Mouse (Mus musculus) monocyte, adult 5-6 weeks (primary cell): ENCODE measurements around the gene Tff3. TPM values are rescaled to one million over a fixed set of nuclear protein-coding genes. Genes with fewer than 3 reads are reported as not detected.

ENCODE experiments used
- ATAC-seq: fragments of 153-309, 156-312 bp; replicated peaks from 2 replicates; pipeline ENCODE4 v1.8.0; 2017; ENCODE audit warnings: mild to moderate bottlenecking; ENCODE audit not compliant: low TSS enrichment, insufficient number of reproducible peaks, severe bottlenecking, poor library complexity, low FRiP score
- total RNA-seq: library from RNA; stranded (forward); fragments of 200-1000, 200-491, 200-594 nt; gene quantifications from 3 replicates; pipeline ENCODE4 v1.2.3, GENCODE M21; 2017

Tff3 gene
- total RNA-seq, 1 experiment from 2014 or later, result not detected

DNA sequence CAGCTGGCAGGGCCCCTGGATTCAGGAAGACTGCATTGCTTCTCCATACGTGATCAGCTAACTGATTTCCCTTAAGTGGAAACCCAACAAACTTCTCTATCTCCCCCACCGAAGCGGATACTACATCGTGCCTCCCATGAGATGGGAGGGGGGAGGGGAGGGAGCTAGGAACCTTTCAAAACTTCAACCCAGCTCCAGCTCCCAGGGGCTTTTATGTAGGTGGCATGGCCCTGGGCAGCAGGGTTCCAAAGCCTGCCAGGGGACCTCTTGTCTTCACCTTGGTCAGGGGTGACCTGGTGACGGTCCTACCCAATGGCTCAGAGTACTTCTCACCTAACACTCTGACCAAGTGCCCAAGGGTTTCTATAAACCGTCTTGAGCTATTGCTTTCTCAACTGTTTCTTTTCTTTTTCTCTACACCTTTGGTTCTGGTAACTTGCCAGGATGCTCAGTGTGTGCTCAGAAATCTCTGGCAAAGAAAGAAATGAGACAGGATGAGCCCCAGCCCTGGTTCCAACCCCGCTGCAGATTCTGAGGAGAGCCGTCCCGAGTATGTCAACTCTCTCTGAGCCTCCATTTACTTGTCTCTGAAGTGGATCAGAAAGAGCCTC lies 633 bp downstream of the Tff3 start:
- no peak for ATAC-seq

DNA sequence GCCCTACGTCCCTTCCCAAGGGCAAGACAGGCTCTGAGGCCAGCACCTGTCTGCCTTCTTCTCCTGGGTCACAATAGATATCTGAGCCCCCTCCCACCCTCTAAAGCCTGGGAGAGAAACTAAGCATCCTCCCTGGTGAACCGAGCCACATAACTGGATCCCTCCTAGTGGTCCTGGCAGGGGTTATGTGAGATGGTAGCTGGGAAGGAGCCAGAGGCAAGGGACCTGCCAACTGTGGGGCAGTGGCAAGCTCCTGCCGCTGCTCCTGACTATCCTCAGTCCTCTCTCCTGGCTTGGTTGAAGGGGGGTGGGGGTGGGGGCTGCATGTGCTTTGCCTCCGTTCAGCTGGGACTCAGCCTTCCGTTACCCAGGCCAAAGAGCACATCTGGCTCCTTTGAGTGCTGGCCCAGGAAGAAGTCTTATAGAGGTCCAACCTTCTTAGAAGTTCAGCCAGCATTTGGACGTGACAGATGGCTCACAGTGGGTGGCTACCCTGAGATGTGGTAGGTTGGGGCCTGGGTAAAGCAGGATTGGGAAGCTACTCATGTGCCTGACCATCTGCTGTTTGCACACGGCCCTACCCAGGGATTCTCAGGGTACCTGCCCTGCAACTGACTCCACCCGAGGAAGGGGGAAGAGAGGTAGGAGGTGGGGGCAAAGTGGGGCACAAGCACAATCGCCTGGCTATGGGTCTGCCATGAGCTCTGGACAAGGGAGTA lies 3.7 kb downstream of the Tff3 start:
- no peak for ATAC-seq

DNA sequence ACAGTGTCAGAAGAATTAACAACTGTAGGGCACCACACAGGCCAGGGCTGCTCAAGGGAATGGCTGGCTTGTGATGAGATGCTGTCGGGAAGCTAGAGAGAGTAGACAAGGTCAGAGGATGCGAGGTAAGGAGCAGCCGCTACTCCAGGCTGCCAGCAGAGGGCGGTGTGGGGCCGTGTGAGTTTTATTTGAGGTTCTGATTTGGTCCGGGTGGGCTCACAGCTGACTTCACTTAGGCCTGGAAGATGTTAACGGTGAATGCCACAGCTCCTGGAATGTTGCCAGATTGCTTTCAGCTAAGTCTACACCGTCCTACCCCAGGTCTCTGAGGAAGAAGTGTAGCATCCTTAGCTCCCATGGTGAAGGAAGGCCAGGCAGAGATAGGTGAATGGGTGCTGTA lies 7.5 kb downstream of the Tff3 start:
- ATAC-seq, result peak; percentile 60

DNA sequence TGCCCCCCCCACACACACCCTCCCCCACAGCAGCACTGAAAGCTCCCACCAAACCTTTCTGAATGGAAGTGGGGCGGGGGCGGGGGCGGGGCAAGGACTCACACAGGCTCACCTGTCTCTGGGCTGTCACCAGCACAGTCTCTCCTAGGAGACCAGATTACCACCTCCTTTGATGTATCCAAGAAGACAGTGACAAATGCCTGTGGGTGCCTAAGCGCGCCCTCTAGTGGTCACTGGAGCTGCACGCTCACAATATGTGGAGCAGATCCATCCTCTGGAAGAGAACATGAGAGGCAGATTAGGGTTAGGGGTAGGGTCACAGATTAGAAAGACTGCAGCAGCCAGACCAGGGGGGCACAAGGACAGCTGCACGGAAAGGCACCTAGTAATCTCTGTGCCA lies 10.0 kb downstream of the Tff3 start:
- peak; percentile 60 for ATAC-seq

- ATAC-seq, result no peak
These were observed 11.5 kb downstream of the Tff3 start for GRCm38 (mm10) chr17:31117946-31118345.

DNA sequence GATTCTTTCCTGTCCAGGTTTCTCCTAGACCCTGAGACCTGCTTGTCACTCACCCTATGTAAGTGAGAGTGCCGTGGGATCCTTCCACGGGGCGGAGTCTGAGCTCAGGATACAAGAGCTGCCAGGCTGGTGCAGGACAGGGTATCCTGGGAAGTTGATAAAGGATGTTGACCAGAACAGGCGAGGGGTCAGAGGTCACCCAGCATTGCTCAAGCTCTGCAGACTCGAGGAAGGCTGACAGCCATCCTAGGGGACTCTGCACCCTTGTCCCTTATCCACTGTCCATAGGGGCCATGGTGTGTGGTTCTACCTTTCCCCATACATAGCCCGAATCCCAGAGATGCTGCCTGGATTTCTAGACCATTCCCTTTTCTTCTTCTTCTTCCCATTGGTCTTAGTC lies 13.4 kb downstream of the Tff3 start:
- no peak for ATAC-seq

- no peak for ATAC-seq
These were observed 16.1 kb downstream of the Tff3 start for GRCm38 (mm10) chr17:31113191-31113856.

- ATAC-seq, result no peak
These were observed 21.1 kb downstream of the Tff3 start for GRCm38 (mm10) chr17:31108388-31108787.

GRCm38 (mm10) chr17:31103823-31104222 lies 25.6 kb downstream of the Tff3 start:
- no peak for ATAC-seq

DNA sequence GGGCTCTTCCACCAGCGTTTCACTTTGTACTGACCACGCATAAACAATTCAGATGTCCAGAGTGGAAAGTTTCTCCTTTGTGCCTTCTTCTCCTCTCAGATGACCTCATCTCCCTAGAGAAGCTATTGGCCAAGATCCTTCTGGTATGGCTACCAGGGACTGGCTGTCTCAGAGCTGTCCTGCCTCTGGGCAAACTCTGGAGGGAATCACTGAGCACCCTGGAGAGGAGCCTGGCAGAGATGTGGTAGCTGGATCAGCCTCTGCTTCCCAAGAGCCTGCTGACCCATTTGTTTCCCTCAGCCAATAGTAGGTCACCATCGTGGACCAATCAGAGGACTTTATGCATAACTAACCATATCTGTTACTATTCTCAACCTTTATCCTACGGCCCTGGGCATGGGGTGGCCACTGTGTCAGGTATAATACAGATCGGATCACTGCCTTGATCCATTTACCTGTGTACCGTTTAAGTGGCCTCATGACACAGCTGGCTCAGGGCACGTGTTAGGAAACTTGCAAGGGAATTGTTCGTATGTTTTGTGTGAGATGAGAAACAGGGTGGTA lies 26.4 kb downstream of the Tff3 start:
- no peak for ATAC-seq

DNA sequence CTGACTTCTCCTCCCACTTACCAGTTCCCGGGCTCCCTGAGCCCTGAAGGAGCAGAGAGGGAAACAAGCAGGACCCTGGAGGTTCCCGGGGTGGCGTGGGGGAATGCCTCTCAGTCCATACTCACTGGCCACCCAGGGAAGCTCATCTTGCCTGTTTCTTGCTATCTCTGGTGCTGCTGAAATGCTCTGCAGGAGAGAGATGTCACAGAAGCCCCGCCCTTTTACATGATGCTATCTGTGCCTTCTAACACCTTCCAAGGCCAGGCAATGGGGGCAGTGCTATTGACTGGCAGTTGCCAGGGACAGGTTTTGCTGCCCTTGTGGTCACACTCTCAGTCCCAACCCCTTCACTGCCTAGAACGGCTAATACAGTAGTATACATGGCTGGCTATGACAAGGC lies 30.7 kb downstream of the Tff3 start:
- ATAC-seq, result no peak

- ATAC-seq, result no peak
These were observed 32.6 kb downstream of the Tff3 start for GRCm38 (mm10) chr17:31096893-31097292.

GRCm38 (mm10) chr17:31095570-31095969 lies 33.9 kb downstream of the Tff3 start:
- ATAC-seq, result no peak

GRCm38 (mm10) chr17:31094781-31095180 lies 34.7 kb downstream of the Tff3 start:
- no peak for ATAC-seq

DNA sequence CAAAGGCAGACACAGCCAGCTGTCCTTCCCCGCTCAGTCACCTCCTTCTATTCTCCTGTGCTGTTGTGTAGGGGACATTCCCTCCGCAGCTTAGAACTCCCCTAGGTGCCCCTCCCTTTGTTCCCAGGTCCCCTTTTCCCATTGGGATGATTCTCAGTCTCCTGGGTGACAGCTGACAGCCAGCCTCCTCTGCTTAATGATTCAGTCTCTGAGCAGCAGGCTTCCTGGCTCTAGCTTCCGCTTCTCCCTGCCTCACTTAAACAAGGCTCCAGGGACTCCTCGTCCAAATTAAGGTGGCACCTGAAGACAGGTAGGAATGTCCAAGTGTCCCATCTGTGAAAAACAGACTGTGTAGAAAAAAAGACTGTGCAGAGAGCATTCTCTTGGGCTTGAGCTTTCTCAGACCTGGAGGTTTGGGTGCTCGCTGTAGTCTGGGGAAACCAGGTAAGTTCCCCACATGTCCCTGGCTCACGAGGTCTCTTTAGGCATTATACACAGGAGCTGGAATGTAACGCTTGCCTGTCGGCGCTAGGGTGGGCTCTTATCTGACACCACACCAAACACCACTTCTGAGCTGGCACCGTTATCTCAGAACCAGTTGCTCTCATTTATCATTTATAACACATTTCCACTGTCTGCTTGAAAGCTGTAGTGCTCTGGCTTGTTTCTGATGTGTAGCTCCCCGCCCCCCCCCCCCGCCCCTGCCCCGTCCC lies 38.3 kb downstream of the Tff3 start:
- ATAC-seq, result no peak

DNA sequence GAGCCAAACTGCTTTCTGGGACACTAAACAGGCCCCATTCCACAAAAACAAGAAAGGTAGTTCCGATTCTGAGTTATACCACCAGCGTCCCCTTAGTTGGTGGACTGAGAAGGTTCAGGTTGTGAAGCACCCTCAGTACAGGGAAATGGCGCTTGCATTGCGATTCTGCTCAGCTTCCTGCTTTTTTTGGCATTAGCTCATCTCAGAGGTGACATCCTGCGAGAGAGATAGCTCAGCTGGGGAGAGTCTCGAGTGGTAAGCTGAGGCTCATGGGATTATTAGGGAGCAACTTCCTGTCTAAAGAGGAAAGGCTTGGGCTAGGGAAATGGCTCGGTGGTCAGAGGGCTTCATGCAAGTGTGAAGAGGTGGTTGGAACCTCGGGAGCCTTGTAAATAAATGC lies 39.6 kb downstream of the Tff3 start:
- no peak for ATAC-seq

- ATAC-seq, result peak; percentile 34; the same call in 1 of the 2 replicates
These were observed 40.7 kb downstream of the Tff3 start for GRCm38 (mm10) chr17:31088711-31089110.

- no peak for ATAC-seq
These were observed 43.2 kb downstream of the Tff3 start for GRCm38 (mm10) chr17:31086196-31086595.

DNA sequence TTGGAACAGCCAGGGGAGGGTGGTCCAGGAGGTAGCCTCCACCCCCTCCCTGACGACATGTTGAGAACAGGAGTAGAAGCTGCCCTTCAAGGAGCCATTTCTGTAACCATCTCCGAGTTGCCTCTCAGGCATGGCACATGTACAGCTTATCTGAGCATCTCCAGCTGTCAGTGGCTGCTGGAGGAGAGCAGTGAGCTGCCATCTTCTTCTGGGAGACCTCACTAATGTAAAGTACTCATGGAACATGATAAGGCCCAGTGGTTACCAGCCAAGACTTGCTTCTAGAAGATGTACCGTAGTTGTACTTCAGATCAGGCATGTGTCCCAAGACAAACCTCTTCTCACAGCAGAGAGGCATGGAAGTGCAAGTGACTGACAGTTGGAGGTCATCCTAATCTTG lies 43.9 kb downstream of the Tff3 start:
- no peak for ATAC-seq
